Comparison of ENCODE assay signal across 16 mouse cellular contexts in genomic region chr10:4290561-4290960, GRCm38 (mm10).
"Had no signal": no experiment of that assay in that cellular context is flagged by ENCODE, and none has a peak within 500 bp of the region (broad histone marks: within the 10 kb centered on the region; RNA-seq: fewer than 3 reads in every experiment).

No protein-coding gene starts in this region.

- H3K27me3 ChIP-seq: limb, embryonic 12.5 days; liver, embryonic 13.5 days; lung, embryonic 15.5 days; midbrain, embryonic 12.5 days; stomach, embryonic 15.5 days had no signal

- DNase-seq: kidney, adult 18-20 months; kidney, postnatal 10 days; kidney, postnatal 4 days; liver; liver, embryonic 13.5 days; liver, postnatal 0 days; lung, postnatal 14 days; right cerebral cortex, postnatal 14 days; thymus, postnatal 36 days had no signal

- H3K9ac ChIP-seq: limb, embryonic 12.5 days; liver, embryonic 13.5 days; liver, postnatal 0 days; lung, embryonic 15.5 days; midbrain, embryonic 12.5 days; stomach, embryonic 15.5 days had no signal

- H3K36me3 ChIP-seq: limb, embryonic 12.5 days; liver, embryonic 13.5 days; lung, embryonic 15.5 days; midbrain, embryonic 12.5 days; stomach, embryonic 15.5 days had no signal

- H3K9me3 ChIP-seq: limb, embryonic 12.5 days; liver, embryonic 13.5 days; lung, embryonic 15.5 days; megakaryocyte, embryonic 14.5 days; midbrain, embryonic 12.5 days; stomach, embryonic 15.5 days had no signal

- H3K4me1 ChIP-seq: liver, embryonic 13.5 days; midbrain, embryonic 12.5 days had no signal

- H3K4me2 ChIP-seq: limb, embryonic 12.5 days; liver, embryonic 13.5 days; lung, embryonic 15.5 days; midbrain, embryonic 12.5 days; stomach, embryonic 15.5 days had no signal

- H3K4me3 ChIP-seq: layer of hippocampus, adult 2 months; limb, embryonic 12.5 days; liver, embryonic 13.5 days; lung, embryonic 15.5 days; megakaryocyte, embryonic 14.5 days; midbrain, embryonic 12.5 days; stomach, embryonic 15.5 days had no signal

- H3K27ac ChIP-seq: layer of hippocampus, adult 2 months; limb, embryonic 12.5 days; liver, embryonic 13.5 days; lung, embryonic 15.5 days; macrophage; midbrain, embryonic 12.5 days; stomach, embryonic 15.5 days had no signal

- ATAC-seq: liver, postnatal 0 days had no signal
